Mouse (Mus musculus): ENCODE results near the gene Zfp931. TPM values are rescaled to one million over a fixed set of nuclear protein-coding genes. Genes with fewer than 3 reads are reported as not detected.

Zfp931 gene
- polyA plus RNA-seq (2014; fragmentation: Illumina TruSeq; extraction: RNeasy Lipid Tissue Mini Kit (QIAGEN cat#74804); ENCODE audit: low read depth, low replicate concordance) = 151 TPM

DNA sequence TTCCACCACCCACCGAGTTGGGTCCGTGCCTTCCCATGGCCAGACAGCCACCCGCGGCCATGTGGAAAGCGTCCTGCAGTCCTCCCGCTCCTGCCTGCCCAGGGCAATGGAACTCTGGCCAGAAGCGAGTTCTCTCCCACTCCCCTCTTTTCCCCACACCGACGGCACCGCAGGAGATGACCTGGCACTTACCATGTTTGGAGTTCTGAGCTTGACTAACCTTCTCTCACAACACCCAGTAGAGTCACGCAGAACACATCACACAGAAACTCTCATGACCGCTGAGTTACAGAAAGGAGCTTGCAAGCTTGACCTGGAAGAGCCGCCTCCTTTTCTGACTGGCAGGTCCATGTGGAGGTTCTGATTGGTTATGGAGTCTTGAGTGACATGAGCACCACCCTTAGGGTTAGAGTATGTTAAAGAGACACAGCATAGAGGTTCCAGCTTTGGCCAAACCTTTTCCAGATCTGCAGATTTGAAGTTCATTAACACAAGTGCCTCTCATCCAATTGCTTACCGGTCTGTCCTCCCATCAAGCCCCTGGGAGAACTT is at the start of gene Zfp931:
Zfp931 (minus strand) TSS at position 311 of the 552 bp plus-strand sequence.

DNA sequence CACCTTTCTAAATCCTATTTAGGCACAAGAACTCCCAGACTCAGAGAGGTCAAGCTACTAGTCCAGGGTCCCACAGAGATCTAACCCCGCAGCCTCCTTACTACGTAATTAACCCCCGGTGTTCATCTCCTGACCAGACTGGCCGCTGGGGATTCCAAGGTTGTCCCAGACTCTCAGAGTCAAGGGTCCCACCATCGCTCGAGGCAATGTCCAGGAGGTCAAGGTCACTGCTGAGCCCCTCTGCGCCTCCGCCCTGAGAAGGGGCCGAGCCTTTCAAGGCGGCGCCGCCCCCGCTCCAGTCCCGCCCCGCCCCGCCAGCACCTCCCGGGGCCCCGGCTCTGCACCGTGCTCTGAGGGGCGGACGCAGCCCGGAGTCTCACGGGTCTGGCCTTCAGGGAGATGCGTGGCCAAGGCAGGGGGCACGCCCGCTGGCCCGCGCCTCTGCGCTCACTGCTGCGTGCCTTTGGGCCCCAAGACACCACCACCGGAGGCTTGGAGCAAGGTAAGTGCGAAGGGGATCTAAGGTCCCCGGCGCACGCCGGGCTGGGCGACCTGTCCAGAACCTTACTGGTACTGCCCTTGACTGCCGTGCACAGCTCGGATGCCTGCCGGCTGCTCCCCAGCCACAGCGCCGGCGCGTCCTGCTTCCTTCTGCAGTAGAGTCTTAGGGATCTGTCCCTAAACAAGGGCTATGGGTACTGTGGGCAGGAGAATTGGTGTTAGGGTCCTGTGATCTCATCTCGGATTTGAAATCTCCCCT is 40.7 kb upstream of the Zfp931 start, which contains the start of gene Phactr3:
Phactr3 (plus strand) TSS at position 175 of the 760 bp plus-strand sequence.

DNA sequence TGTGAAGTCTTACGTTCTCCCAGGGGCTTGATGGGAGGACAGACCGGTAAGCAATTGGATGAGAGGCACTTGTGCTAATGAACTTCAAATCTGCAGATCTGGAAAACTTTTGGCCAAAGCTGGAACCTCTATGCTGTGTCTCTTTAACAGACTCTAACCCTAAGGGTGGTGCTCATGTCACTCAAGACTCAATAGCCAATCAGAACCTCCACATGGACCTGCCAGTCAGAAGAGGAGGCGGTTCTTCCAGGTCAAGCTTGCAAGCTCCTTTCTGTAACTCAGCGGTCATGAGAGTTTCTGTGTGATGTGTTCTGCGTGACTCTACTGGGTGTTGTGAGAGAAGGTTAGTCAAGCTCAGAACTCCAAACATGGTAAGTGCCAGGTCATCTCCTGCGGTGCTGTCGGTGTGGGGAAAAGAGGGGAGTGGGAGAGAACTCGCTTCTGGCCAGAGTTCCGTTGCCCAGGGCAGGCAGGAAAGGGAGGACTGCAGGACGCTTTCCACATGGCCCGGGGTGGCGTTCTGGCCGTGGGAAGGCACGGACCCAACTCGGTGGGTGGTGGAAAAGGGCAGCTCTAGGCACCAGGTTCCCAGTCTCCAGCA is 55.2 kb downstream of the Zfp931 start, which contains the start of gene Zfp971:
Zfp971 (plus strand) TSS at position 274 of the 601 bp plus-strand sequence.

Other genes with a start within 250 kb of the Zfp931 start
- 249 TPM for gene Gm14325, start 238.1 kb downstream of the Zfp931 start, polyA plus RNA-seq (2014; fragmentation: Illumina TruSeq; extraction: RNeasy Lipid Tissue Mini Kit (QIAGEN cat#74804); ENCODE audit: low read depth, low replicate concordance)
- 12.1 TPM for gene Gm14327, start 181.4 kb downstream of the Zfp931 start, polyA plus RNA-seq (2014; fragmentation: Illumina TruSeq; extraction: RNeasy Lipid Tissue Mini Kit (QIAGEN cat#74804); ENCODE audit: low read depth, low replicate concordance)
- gene Zfp972, start 152.9 kb downstream of the Zfp931 start, polyA plus RNA-seq (2014; fragmentation: Illumina TruSeq; extraction: RNeasy Lipid Tissue Mini Kit (QIAGEN cat#74804); ENCODE audit: low read depth, low replicate concordance) = not detected
- 105 TPM for gene Gm14326, start 121.2 kb downstream of the Zfp931 start, polyA plus RNA-seq (2014; fragmentation: Illumina TruSeq; extraction: RNeasy Lipid Tissue Mini Kit (QIAGEN cat#74804); ENCODE audit: low read depth, low replicate concordance)
- gene Zfp971, start 55.2 kb downstream of the Zfp931 start, polyA plus RNA-seq (2014; fragmentation: Illumina TruSeq; extraction: RNeasy Lipid Tissue Mini Kit (QIAGEN cat#74804); ENCODE audit: low read depth, low replicate concordance) = 96.6 TPM
- 1.5 TPM for gene Phactr3, start 40.5 kb upstream of the Zfp931 start, polyA plus RNA-seq (2014; fragmentation: Illumina TruSeq; extraction: RNeasy Lipid Tissue Mini Kit (QIAGEN cat#74804); ENCODE audit: low read depth, low replicate concordance)

Data from adrenal gland, adult 10 weeks (tissue).